Mouse (Mus musculus): Measurements from ENCODE around the gene Dbr1. TPM values are rescaled to one million over a fixed set of nuclear protein-coding genes. Genes with fewer than 3 reads are reported as not detected.

Dbr1 gene
- 42.7 and 43.3 TPM in 2 replicates for polyA plus RNA-seq (2016; fragmentation: Nextera tagmentation; extraction: Ambion mirVana)

- WGBS: under 1% methylated on average over 57 of the region's 57 CpGs
- peak within 1 kb of the TSS; percentile 94 for H3K27ac ChIP-seq
- no peaks in the 10 kb centered on the region for H3K27me3 ChIP-seq (ENCODE audit: low read depth, poor library complexity, severe bottlenecking)
- H3K36me3 ChIP-seq: peaks cover 34% of the 10 kb centered on the region
- no peaks in the 10 kb centered on the region for H3K9me3 ChIP-seq (replicated peaks)
- H3K4me3 ChIP-seq: peak within 1 kb of the TSS; percentile 96
- peak; percentile 93 for DNase-seq (ENCODE audit: low spot score)
- H3K4me1 ChIP-seq: peaks cover 10% of the 10 kb centered on the region
Observed at GRCm38 (mm10) chr9:99575677-99576480, at the start of gene Dbr1. TSS of gene Dbr1 (plus strand) at chr9:99575799.

GRCm38 (mm10) chr9:99531865-99532264 is 43.7 kb upstream of the Dbr1 start:
- Histone ChIP-seq H3K4me1 (no peaks in the 10 kb centered on the region), H3K4me3 (no peak overlapping the region), H3K9me3 (replicated peaks) (no peaks in the 10 kb centered on the region), H3K27me3 (ENCODE audit: low read depth, poor library complexity, severe bottlenecking) (no peaks in the 10 kb centered on the region), H3K27ac (no peak overlapping the region), H3K36me3 (peaks cover 81% of the 10 kb centered on the region)
- 94% methylated on average over 1 of the region's 1 CpGs for WGBS
- no peak for DNase-seq (ENCODE audit: low spot score)

- Histone ChIP-seq H3K9me3 (replicated peaks) (no peaks in the 10 kb centered on the region), H3K27me3 (ENCODE audit: low read depth, poor library complexity, severe bottlenecking) (no peaks in the 10 kb centered on the region), H3K27ac (no peak overlapping the region), H3K4me1 (no peaks in the 10 kb centered on the region), H3K36me3 (peaks cover 6% of the 10 kb centered on the region; the same call in 1 of the 2 replicates), H3K4me3 (no peak overlapping the region)
- 91% methylated on average over 1 of the region's 1 CpGs for WGBS
- DNase-seq (ENCODE audit: low spot score): no peak
Observed at GRCm38 (mm10) chr9:99546259-99546658, 29.3 kb upstream of the Dbr1 start.

GRCm38 (mm10) chr9:99552068-99552467 is 23.5 kb upstream of the Dbr1 start:
- no peaks in the 10 kb centered on the region for H3K9me3 ChIP-seq (replicated peaks)
- H3K27ac ChIP-seq: no peak overlapping the region
- H3K27me3 ChIP-seq (ENCODE audit: low read depth, poor library complexity, severe bottlenecking): no peaks in the 10 kb centered on the region
- no peaks in the 10 kb centered on the region for H3K4me1 ChIP-seq
- DNase-seq (ENCODE audit: low spot score): no peak
- H3K4me3 ChIP-seq: no peak overlapping the region
- H3K36me3 ChIP-seq: peaks cover 6% of the 10 kb centered on the region; the same call in 1 of the 2 replicates
- WGBS: 64% methylated on average over 2 of the region's 2 CpGs

GRCm38 (mm10) chr9:99553049-99553448 is 22.6 kb upstream of the Dbr1 start:
- Histone ChIP-seq H3K4me3 (no peak overlapping the region), H3K36me3 (peaks cover 6% of the 10 kb centered on the region; the same call in 1 of the 2 replicates), H3K9me3 (replicated peaks) (no peaks in the 10 kb centered on the region), H3K27me3 (ENCODE audit: low read depth, poor library complexity, severe bottlenecking) (no peaks in the 10 kb centered on the region), H3K27ac (no peak overlapping the region), H3K4me1 (no peaks in the 10 kb centered on the region)
- no peak for DNase-seq (ENCODE audit: low spot score)
- 88% methylated on average over 2 of the region's 2 CpGs for WGBS

- peaks cover 6% of the 10 kb centered on the region; the same call in 1 of the 2 replicates for H3K36me3 ChIP-seq
- H3K9me3 ChIP-seq (replicated peaks): no peaks in the 10 kb centered on the region
- no peaks in the 10 kb centered on the region for H3K4me1 ChIP-seq
- no peak overlapping the region for H3K27ac ChIP-seq
- DNase-seq (ENCODE audit: low spot score): no peak
- no peaks in the 10 kb centered on the region for H3K27me3 ChIP-seq (ENCODE audit: low read depth, poor library complexity, severe bottlenecking)
- no peak overlapping the region for H3K4me3 ChIP-seq
Observed at GRCm38 (mm10) chr9:99554052-99554451, 21.5 kb upstream of the Dbr1 start.

GRCm38 (mm10) chr9:99555253-99555652 is 20.3 kb upstream of the Dbr1 start:
- H3K27me3 ChIP-seq (ENCODE audit: low read depth, poor library complexity, severe bottlenecking): no peaks in the 10 kb centered on the region
- 93% methylated on average over 3 of the region's 3 CpGs for WGBS
- H3K4me3 ChIP-seq: no peak overlapping the region
- peaks cover under 1% of the 10 kb centered on the region; the same call in 1 of the 2 replicates for H3K36me3 ChIP-seq
- H3K27ac ChIP-seq: no peak overlapping the region
- H3K9me3 ChIP-seq (replicated peaks): no peaks in the 10 kb centered on the region
- H3K4me1 ChIP-seq: no peaks in the 10 kb centered on the region
- no peak for DNase-seq (ENCODE audit: low spot score)

GRCm38 (mm10) chr9:99557580-99558300 is 17.9 kb upstream of the Dbr1 start:
- Histone ChIP-seq H3K27ac (no peak overlapping the region), H3K36me3 (no peaks in the 10 kb centered on the region), H3K9me3 (replicated peaks) (no peaks in the 10 kb centered on the region), H3K4me1 (no peaks in the 10 kb centered on the region), H3K4me3 (no peak overlapping the region), H3K27me3 (ENCODE audit: low read depth, poor library complexity, severe bottlenecking) (no peaks in the 10 kb centered on the region)
- no peak for DNase-seq (ENCODE audit: low spot score)
- 87% methylated on average over 8 of the region's 8 CpGs for WGBS

- 92% methylated on average over 7 of the region's 7 CpGs for WGBS
- Histone ChIP-seq H3K9me3 (replicated peaks) (no peaks in the 10 kb centered on the region), H3K4me1 (peaks cover 4% of the 10 kb centered on the region; the same call in 1 of the 2 replicates), H3K36me3 (no peaks in the 10 kb centered on the region), H3K27ac (no peak overlapping the region), H3K27me3 (ENCODE audit: low read depth, poor library complexity, severe bottlenecking) (no peaks in the 10 kb centered on the region), H3K4me3 (no peak overlapping the region)
- DNase-seq (ENCODE audit: low spot score): no peak
Observed at GRCm38 (mm10) chr9:99558824-99559556, 16.6 kb upstream of the Dbr1 start.

GRCm38 (mm10) chr9:99559557-99559904 is 16.1 kb upstream of the Dbr1 start:
- Histone ChIP-seq H3K27ac (no peak overlapping the region), H3K36me3 (no peaks in the 10 kb centered on the region), H3K4me1 (peaks cover 4% of the 10 kb centered on the region; the same call in 1 of the 2 replicates), H3K4me3 (no peak overlapping the region), H3K27me3 (ENCODE audit: low read depth, poor library complexity, severe bottlenecking) (no peaks in the 10 kb centered on the region), H3K9me3 (replicated peaks) (no peaks in the 10 kb centered on the region)
- no peak for DNase-seq (ENCODE audit: low spot score)

GRCm38 (mm10) chr9:99560389-99560788 is 15.2 kb upstream of the Dbr1 start:
- Histone ChIP-seq H3K9me3 (replicated peaks) (no peaks in the 10 kb centered on the region), H3K4me3 (no peak overlapping the region), H3K27me3 (ENCODE audit: low read depth, poor library complexity, severe bottlenecking) (no peaks in the 10 kb centered on the region), H3K27ac (no peak overlapping the region), H3K4me1 (peaks cover 4% of the 10 kb centered on the region; the same call in 1 of the 2 replicates), H3K36me3 (no peaks in the 10 kb centered on the region)
- DNase-seq (ENCODE audit: low spot score): no peak
- 96% methylated on average over 3 of the region's 3 CpGs for WGBS

GRCm38 (mm10) chr9:99563714-99564113 is 11.9 kb upstream of the Dbr1 start:
- Histone ChIP-seq H3K27me3 (ENCODE audit: low read depth, poor library complexity, severe bottlenecking) (no peaks in the 10 kb centered on the region), H3K36me3 (no peaks in the 10 kb centered on the region), H3K27ac (no peak overlapping the region), H3K9me3 (replicated peaks) (no peaks in the 10 kb centered on the region), H3K4me3 (no peak overlapping the region), H3K4me1 (peaks cover 16% of the 10 kb centered on the region)
- peak; percentile 78 for DNase-seq (ENCODE audit: low spot score)
- WGBS: 30% methylated on average over 11 of the region's 11 CpGs

GRCm38 (mm10) chr9:99568023-99568346 is 7.6 kb upstream of the Dbr1 start:
- H3K9me3 ChIP-seq (replicated peaks): no peaks in the 10 kb centered on the region
- no peaks in the 10 kb centered on the region for H3K27me3 ChIP-seq (ENCODE audit: low read depth, poor library complexity, severe bottlenecking)
- WGBS: 3% methylated on average over 15 of the region's 15 CpGs
- H3K4me3 ChIP-seq: peak overlapping the region; percentile 86
- H3K4me1 ChIP-seq: peaks cover 20% of the 10 kb centered on the region
- no peaks in the 10 kb centered on the region for H3K36me3 ChIP-seq
- H3K27ac ChIP-seq: peak overlapping the region; percentile 100
- no peak for DNase-seq (ENCODE audit: low spot score)
